Mouse (Mus musculus): ENCODE data around the gene Cdk11b.
A peak's percentile ranks its signal among the peaks of the same experiment; 100 is the strongest.
"Not testable (repeated sequence)": the region's sequence is repeated elsewhere in the genome, so short reads cannot be mapped to it uniquely, and the experiment has no call there.

Gene Cdk11b

GRCm38 (mm10) chr4:155606825-155607224, 17.8 kb upstream of the Cdk11b start:
- no peak for DNase-seq

GRCm38 (mm10) chr4:155611860-155612259, 12.8 kb upstream of the Cdk11b start:
- no peak for DNase-seq

- DNase-seq: no peak
Observed at GRCm38 (mm10) chr4:155613264-155613663, 11.4 kb upstream of the Cdk11b start.

- no peak for DNase-seq
Observed at GRCm38 (mm10) chr4:155618321-155618720, 6.3 kb upstream of the Cdk11b start.

- DNase-seq: no peak
Observed at GRCm38 (mm10) chr4:155630267-155630666, 5.6 kb downstream of the Cdk11b start.

GRCm38 (mm10) chr4:155635766-155636499, 11.3 kb downstream of the Cdk11b start:
- no peak for DNase-seq

- DNase-seq: no peak
Observed at GRCm38 (mm10) chr4:155643531-155643930, 18.9 kb downstream of the Cdk11b start.

- DNase-seq: not testable (repeated sequence)
Observed at GRCm38 (mm10) chr4:155645308-155645707, 20.7 kb downstream of the Cdk11b start, which contains the start of gene Gm10563. Gene Gm10563 (minus strand): TSS chr4:155645408.

- no peak for DNase-seq
Observed at GRCm38 (mm10) chr4:155645721-155646120, 21.1 kb downstream of the Cdk11b start.

- peak; percentile 27 to 44 for DNase-seq
Observed at GRCm38 (mm10) chr4:155649355-155649754, 24.7 kb downstream of the Cdk11b start.

- peak in 1 of 2 experiments; percentile 18 for DNase-seq
Observed at GRCm38 (mm10) chr4:155651553-155652269, 27.1 kb downstream of the Cdk11b start.

- DNase-seq: peak in 1 of 2 experiments; percentile 65
Observed at GRCm38 (mm10) chr4:155652283-155653085, 27.8 kb downstream of the Cdk11b start.

GRCm38 (mm10) chr4:155653086-155653450, 28.4 kb downstream of the Cdk11b start, which contains the start of gene Mmp23:
Gene Mmp23 (minus strand): TSS chr4:155653384.
- peak; percentile 75 to 76 for DNase-seq

GRCm38 (mm10) chr4:155653451-155654182, 29.0 kb downstream of the Cdk11b start:
- peak; percentile 71 to 73 for DNase-seq

GRCm38 (mm10) chr4:155654183-155654455, 29.5 kb downstream of the Cdk11b start:
- DNase-seq: no peak

GRCm38 (mm10) chr4:155654456-155655298, 30.0 kb downstream of the Cdk11b start:
- peak; percentile 76 to 82 for DNase-seq

- DNase-seq: peak; percentile 40 to 47
Observed at GRCm38 (mm10) chr4:155656214-155656751, 31.6 kb downstream of the Cdk11b start.

- no peak for DNase-seq
Observed at GRCm38 (mm10) chr4:155658961-155659360, 34.3 kb downstream of the Cdk11b start.

- peak in 1 of 2 experiments; percentile 49 for DNase-seq
Observed at GRCm38 (mm10) chr4:155660641-155661040, 36.0 kb downstream of the Cdk11b start.

- DNase-seq: no peak
Observed at GRCm38 (mm10) chr4:155666903-155667302, 42.2 kb downstream of the Cdk11b start.
